Mouse (Mus musculus) CH12.LX (cell line): ENCODE data around the gene Slc39a10. TPM values are rescaled to one million over a fixed set of nuclear protein-coding genes. Genes with fewer than 3 reads are reported as not detected.

Source experiments
- DNase-seq: peaks from one replicate; pipeline ENCODE4 v3.0.0-alpha.2; 2013; ENCODE audit errors: extremely low read depth
- H3K27ac ChIP-seq: 2 replicates; pipeline ENCODE4 v1.5.1; 2012; ENCODE audit warnings: low read depth, mild to moderate bottlenecking, control low read depth, moderate library complexity; ENCODE audit not compliant: insufficient read depth
- H3K27me3 ChIP-seq: replicated peaks from 2 replicates; pipeline ENCODE3; 2012; ENCODE audit warnings: inconsistent platforms
- H3K36me3 ChIP-seq, 2 experiments: replicated peaks in 1 of 2; 2 replicates each; pipeline versions ENCODE3 to v1.6.1; 2012; ENCODE audit warnings: inconsistent platforms in 1 of 2, low read length in 1 of 2, mild to moderate bottlenecking in 1 of 2, mixed read lengths in 1 of 2, moderate library complexity in 1 of 2; ENCODE audit not compliant: control insufficient read depth in 1 of 2, insufficient read depth in 1 of 2
- H3K4me1 ChIP-seq, 2 experiments: 2 replicates each; pipeline ENCODE4 v1.6.1; 2012; ENCODE audit warnings: inconsistent platforms in 1 of 2, moderate library complexity in 1 of 2; ENCODE audit not compliant: insufficient read depth in 2 of 2, control insufficient read depth in 1 of 2
- H3K4me2 ChIP-seq: 2 replicates; pipeline ENCODE4 v1.6.1; 2012; ENCODE audit warnings: low read depth, mild to moderate bottlenecking, control low read depth; ENCODE audit not compliant: poor library complexity, insufficient read depth, severe bottlenecking
- H3K4me3 ChIP-seq, 3 experiments: fragments of 150-350 bp in 1 of 3; sonication (generic) in 1 of 3; replicated peaks in 1 of 3; 2 replicates each; pipeline versions ENCODE3 to v1.5.1; 2011 to 2012; ENCODE audit warnings: low read depth in 2 of 3, low read length in 2 of 3, mild to moderate bottlenecking in 2 of 3, moderate library complexity in 2 of 3, control low read depth in 1 of 3, improper control_type of control experiment in 1 of 3, inconsistent platforms in 1 of 3, mixed read lengths in 1 of 3; ENCODE audit not compliant: poor library complexity in 1 of 3
- H3K79me2 ChIP-seq: replicated peaks from 2 replicates; pipeline ENCODE4 v1.6.1; 2012; ENCODE audit warnings: mild to moderate bottlenecking, moderate library complexity; ENCODE audit not compliant: control insufficient read depth, poor library complexity, insufficient read depth, severe bottlenecking; ENCODE audit errors: extremely low read depth
- H3K9ac ChIP-seq: 2 replicates; pipeline ENCODE4 v1.6.1; 2012; ENCODE audit warnings: low read depth, mild to moderate bottlenecking, control low read depth, moderate library complexity; ENCODE audit not compliant: insufficient read depth
- H3K9me3 ChIP-seq: replicated peaks from 2 replicates; pipeline ENCODE3; 2012; ENCODE audit warnings: low read length, inconsistent platforms, mixed read lengths
- BHLHE40 ChIP-seq: IDR thresholded peaks from 2 replicates; pipeline ENCODE4 v1.6.1; 2011; ENCODE audit warnings: mild to moderate bottlenecking, low read depth, low read length, improper control_type of control experiment
- CHD1 ChIP-seq: IDR thresholded peaks from 2 replicates; pipeline ENCODE4 v1.6.1; 2012; ENCODE audit warnings: low read depth, low read length, improper control_type of control experiment, inconsistent platforms
- CHD2 ChIP-seq: IDR thresholded peaks from 2 replicates; pipeline ENCODE4 v1.6.1; 2011; ENCODE audit warnings: low read length, improper control_type of control experiment
- E2F4 ChIP-seq: IDR thresholded peaks from 2 replicates; pipeline ENCODE4 v1.6.1; 2011; ENCODE audit warnings: low read depth, low read length, improper control_type of control experiment; ENCODE audit not compliant: insufficient replicate concordance
- ELF1 ChIP-seq: IDR thresholded peaks from 2 replicates; pipeline ENCODE4 v1.6.1; 2014; ENCODE audit warnings: low read depth, mild to moderate bottlenecking, inconsistent platforms, low read length, improper control_type of control experiment
- ETS1 ChIP-seq: conservative IDR thresholded peaks from 2 replicates; pipeline ENCODE4 v1.6.1; 2012; ENCODE audit warnings: low read depth, mild to moderate bottlenecking, inconsistent platforms, low read length, improper control_type of control experiment, moderate library complexity
- HCFC1 ChIP-seq: IDR thresholded peaks from 2 replicates; pipeline ENCODE4 v1.6.1; 2012; ENCODE audit warnings: low read depth, mild to moderate bottlenecking, inconsistent platforms, low read length, improper control_type of control experiment
- JUN ChIP-seq: IDR thresholded peaks from 2 replicates; pipeline ENCODE4 v1.6.1; 2011; ENCODE audit warnings: low read depth, mild to moderate bottlenecking, low read length, improper control_type of control experiment, moderate library complexity; ENCODE audit not compliant: insufficient read depth
- KAT2A ChIP-seq: IDR thresholded peaks from 2 replicates; pipeline ENCODE4 v1.6.1; 2012; ENCODE audit warnings: low read length, improper control_type of control experiment, inconsistent platforms; ENCODE audit not compliant: insufficient replicate concordance
- MAFK ChIP-seq: IDR thresholded peaks from 2 replicates; pipeline ENCODE4 v1.6.1; 2011; ENCODE audit warnings: low read length, improper control_type of control experiment; ENCODE audit not compliant: insufficient replicate concordance
- MAX ChIP-seq: IDR thresholded peaks from 2 replicates; pipeline ENCODE4 v1.6.1; 2011; ENCODE audit warnings: low read length, improper control_type of control experiment
- MXI1 ChIP-seq: IDR thresholded peaks from 2 replicates; pipeline ENCODE4 v1.6.1; 2011; ENCODE audit warnings: mild to moderate bottlenecking, low read depth, low read length, improper control_type of control experiment
- NRF1 ChIP-seq: IDR thresholded peaks from 2 replicates; pipeline ENCODE4 v1.6.1; 2014; ENCODE audit warnings: low read depth, mild to moderate bottlenecking, inconsistent platforms, low read length, improper control_type of control experiment, moderate library complexity
- POLR2AphosphoS2 ChIP-seq: IDR thresholded peaks from 2 replicates; pipeline ENCODE4 v1.6.1; 2011; ENCODE audit warnings: low read depth, low read length, improper control_type of control experiment
- TBP ChIP-seq: conservative IDR thresholded peaks from 2 replicates; pipeline ENCODE4 v1.6.1; 2011; ENCODE audit warnings: low read depth, low read length, improper control_type of control experiment
- TCF12 ChIP-seq: IDR thresholded peaks from 2 replicates; pipeline ENCODE4 v1.6.1; 2014; ENCODE audit warnings: low read depth, mild to moderate bottlenecking, inconsistent platforms, low read length, improper control_type of control experiment
- ZMIZ1 ChIP-seq: IDR thresholded peaks from 2 replicates; pipeline ENCODE4 v1.6.1; 2012; ENCODE audit warnings: low read depth, mild to moderate bottlenecking, inconsistent platforms, low read length, improper control_type of control experiment
- ZNF384 ChIP-seq: IDR thresholded peaks from 2 replicates; pipeline ENCODE4 v1.6.1; 2012; ENCODE audit warnings: low read depth, low read length, improper control_type of control experiment, inconsistent platforms
- dilution Hi-C: fragments of 300-500 bp; cut with MboI; formaldehyde crosslinking; loops from 2 replicates; pipeline ENCODE4 v1.14.3; 2020; ENCODE audit warnings: low sequenced_read_pairs; ENCODE audit not compliant: extremely low pct_unique_long_range_greater_than_20kb, extremely low pct_ligation_motif_present
- in situ Hi-C: fragments of 300-500 bp; cut with MboI; formaldehyde crosslinking; loops from 3 replicates; pipeline ENCODE4 v1.14.3; 2019; ENCODE audit warnings: low sequenced_read_pairs, low pct_ligation_motif_present, low pct_unique_long_range_greater_than_20kb, mixed read lengths
- polyA plus RNA-seq: library from polyadenylated mRNA; unstranded; fragments of >175 nt; gene quantifications from 2 replicates; pipeline ENCODE4 v1.2.1, GENCODE M21; 2012; ENCODE audit warnings: low read depth; ENCODE audit not compliant: insufficient read length
- total RNA-seq, 2 experiments: library from RNA; depleted of rRNA; stranded (reverse); fragments of 300-350 nt in 1 of 2; fragments of >200 nt in 1 of 2; gene quantifications; 2 replicates each; pipeline ENCODE4 v1.2.3; 2012 to 2014

Gene Slc39a10
- total and polyA plus RNA-seq, 3 experiments, result 7.3 to 14.2 (median 11.0) TPM

DNA sequence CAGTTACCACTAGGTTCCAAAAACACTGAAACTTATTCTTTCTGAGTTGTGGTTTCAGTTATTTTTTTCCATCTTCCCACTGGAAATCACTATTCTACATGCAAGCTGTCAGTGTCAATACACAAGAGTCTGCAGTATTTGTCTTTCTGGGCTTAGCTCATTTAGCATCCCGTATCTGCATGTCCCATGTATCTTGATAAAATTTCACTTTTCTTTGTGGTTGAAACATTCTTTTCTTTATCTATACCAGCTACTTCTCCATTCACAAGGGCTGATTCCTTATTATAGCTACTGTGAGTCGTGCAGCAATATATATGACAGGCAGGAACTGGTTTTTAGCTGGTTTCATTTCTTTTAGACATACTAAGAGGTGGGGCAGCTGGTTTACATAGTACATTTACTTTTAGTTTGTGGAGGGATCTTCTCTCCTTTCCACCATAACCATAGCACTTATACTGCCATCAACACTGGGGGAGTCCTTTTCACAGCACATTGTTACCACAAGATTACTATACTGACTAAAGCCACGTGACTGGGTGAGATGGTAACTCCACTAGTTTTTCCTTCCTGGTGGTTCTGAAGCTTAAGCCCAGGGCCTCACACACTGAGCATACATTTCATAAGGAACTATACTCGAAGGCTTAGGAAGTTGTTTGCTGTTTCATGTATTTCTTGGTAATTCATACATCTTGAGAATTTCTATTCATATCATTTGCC is 70.2 kb downstream of the Slc39a10 start:
- in situ Hi-C loops, result no loop called here
- no peak for DNase-seq
- TF ChIP-seq ELF1 (no peak), BHLHE40 (no peak), MXI1 (no peak), ETS1 (no peak), MAX (no peak), CHD2 (no peak), NRF1 (no peak), KAT2A (no peak), HCFC1 (no peak), JUN (no peak), TBP (no peak), E2F4 (no peak), POLR2AphosphoS2 (no peak), ZMIZ1 (no peak), ZNF384 (no peak), CHD1 (no peak), MAFK (no peak)
- H3K4me2 ChIP-seq, result no peak overlapping the region
- H3K79me2 ChIP-seq, result no peaks in the 10 kb centered on the region
- H3K4me3 ChIP-seq, result no peak overlapping the region
- dilution Hi-C loops, result no loop called here
- no peaks in the 10 kb centered on the region for H3K9me3 ChIP-seq
- no peaks in the 10 kb centered on the region for H3K27me3 ChIP-seq
- peaks cover 0 to 11% of the 10 kb centered on the region in 2 experiments; a peak in 1 of 4 replicates for H3K4me1 ChIP-seq
- H3K36me3 ChIP-seq, result peaks cover 0 to 48% of the 10 kb centered on the region in 2 experiments
- no peak overlapping the region for H3K27ac ChIP-seq
- no peak overlapping the region for H3K9ac ChIP-seq

DNA sequence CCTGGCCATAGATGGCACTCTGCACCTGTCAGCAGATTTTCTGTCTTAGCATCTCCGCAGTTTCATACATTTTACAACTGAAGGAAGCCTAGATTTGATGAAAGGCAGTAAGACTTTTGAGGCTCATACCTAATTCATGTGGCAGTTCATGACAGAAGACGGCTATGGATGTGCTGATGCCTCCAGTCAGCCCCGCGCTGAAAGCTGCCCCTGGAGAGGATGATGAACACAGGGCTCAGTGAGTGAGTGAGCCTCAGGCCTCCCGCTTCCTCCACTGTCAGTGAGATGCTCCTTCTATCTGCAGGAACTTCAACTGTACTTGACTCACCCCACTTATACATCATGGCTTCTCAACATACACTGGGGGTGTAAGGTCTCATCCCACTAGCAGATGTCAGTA is 74.7 kb downstream of the Slc39a10 start:
- in situ Hi-C loops, result no loop called here
- peaks cover 0 to 39% of the 10 kb centered on the region in 2 experiments for H3K36me3 ChIP-seq
- H3K27ac ChIP-seq, result no peak overlapping the region
- H3K4me1 ChIP-seq, result peaks cover 0 to 6% of the 10 kb centered on the region in 2 experiments; a peak in 1 of 4 replicates
- no peaks in the 10 kb centered on the region for H3K9me3 ChIP-seq
- TF ChIP-seq TCF12 (no peak), E2F4 (no peak), ELF1 (no peak)
- TF ChIP-seq, all 38 proteins: peak for 0
- Histone ChIP-seq H3K9ac (no peak overlapping the region), H3K79me2 (no peaks in the 10 kb centered on the region), H3K27me3 (no peaks in the 10 kb centered on the region), H3K4me2 (no peak overlapping the region), H3K4me3 (no peak overlapping the region)
- dilution Hi-C loops, result no loop called here
- DNase-seq, result no peak
